11 mouse cellular contexts compared by ENCODE assay signal in genomic region chr13:43295684-43296083, GRCm38 (mm10). TPM values are rescaled to one million over a fixed set of nuclear protein-coding genes. Genes with fewer than 3 reads are reported as not detected.
DNase-seq lines count a peak whose midpoint lies in the region; ATAC-seq and TF ChIP-seq lines count a peak whose summit lies in the region.
"Had no signal": no experiment of that assay in that cellular context is flagged by ENCODE, and none has a peak within 500 bp of the region (broad histone marks: within the 10 kb centered on the region; RNA-seq: fewer than 3 reads in every experiment).

No protein-coding gene starts in this region.

- WGBS in lung, postnatal 0 days: 86% methylated on average over 7 of the region's 7 CpGs
- WGBS in bone marrow, adult 2 months: 11% methylated on average over 7 of the region's 7 CpGs

- peaks cover 8% of the 10 kb centered on the region; the same call in 1 of the 2 replicates for H3K4me1 ChIP-seq in lung, postnatal 0 days (ENCODE audit: insufficient read depth, low read depth, low read length)
- peaks cover 13% of the 10 kb centered on the region for H3K4me1 ChIP-seq in bone marrow, adult 2 months (ENCODE audit: control insufficient read depth, insufficient read depth, low read length)

- TF ChIP-seq EP300 in lung, postnatal 0 days (IDR thresholded peaks at IDR 0.05): no peak

- intact Hi-C loops in left cerebral cortex, postnatal 4 days (cut with DNase I): no loop called here

- no peak overlapping the region for H3K4me3 ChIP-seq in lung, postnatal 0 days (ENCODE audit: low read depth, low read length)
- no peak overlapping the region for H3K4me3 ChIP-seq in bone marrow, adult 2 months (replicated peaks; ENCODE audit: control insufficient read depth, low read depth, low read length)

- no peak for TF ChIP-seq POLR2A in bone marrow, adult 2 months (IDR thresholded peaks at IDR 0.05; ENCODE audit: borderline replicate concordance, control insufficient read depth, low read depth, low read length)

- no peak overlapping the region for H3K27ac ChIP-seq in lung, postnatal 0 days (ENCODE audit: low read length)
- H3K27ac ChIP-seq in bone marrow, adult 2 months (ENCODE audit: control insufficient read depth, insufficient read depth, low read depth, low read length, poor library complexity): peak overlapping the region; percentile 89; the same call in 1 of the 2 replicates
- H3K27ac ChIP-seq: hindbrain, embryonic 14.5 days had no signal

- TF ChIP-seq CTCF in lung, postnatal 0 days (IDR thresholded peaks at IDR 0.05): no peak
- no peak for TF ChIP-seq CTCF in bone marrow, adult 2 months (IDR thresholded peaks at IDR 0.05; ENCODE audit: control insufficient read depth, insufficient read depth, low read length)

- H3K36me3 ChIP-seq in lung, postnatal 0 days (ENCODE audit: insufficient read depth, low read length): no peaks in the 10 kb centered on the region

- H3K27me3 ChIP-seq in lung, postnatal 0 days (replicated peaks; ENCODE audit: insufficient read depth, low read length): no peaks in the 10 kb centered on the region

- H3K4me2 ChIP-seq in lung, postnatal 0 days (replicated peaks; ENCODE audit: low read depth, low read length): no peak overlapping the region
- H3K4me2 ChIP-seq: hindbrain, embryonic 14.5 days had no signal

- no peak for ATAC-seq in lung, postnatal 0 days
- peak; percentile 92 for ATAC-seq in neutrophil, adult 5-6 weeks (ENCODE audit: extremely low read depth, insufficient number of reproducible peaks, low FRiP score, poor library complexity, severe bottlenecking)

- peak; percentile 11 for DNase-seq in cerebellum, adult 8-10 months
- DNase-seq in cerebellum, adult 9-11 months: no peak
- DNase-seq in lung, postnatal 0 days (ENCODE audit: low spot score): peak; percentile 50
- DNase-seq in lung, postnatal 10 days: no peak
- no peak for DNase-seq in frontal cortex, postnatal 10 days (ENCODE audit: low spot score in 2 of 2)
- no peak for DNase-seq in left cerebral cortex, postnatal 4 days
- DNase-seq: adrenal gland, postnatal 36 days; kidney, adult 18-20 months had no signal

- no peaks in the 10 kb centered on the region for H3K9me3 ChIP-seq in lung, postnatal 0 days (ENCODE audit: low read length)

- no peak overlapping the region for H3K9ac ChIP-seq in lung, postnatal 0 days (replicated peaks; ENCODE audit: low read depth)
- H3K9ac ChIP-seq: hindbrain, embryonic 14.5 days had no signal

RNA-seq across cellular contexts. Expression of gene Gfod1, which starts 8.3 kb away (rescaled TPM):
- polyA plus RNA-seq in lung, postnatal 0 days (2015; fragmentation: Nextera tagmentation; extraction: Ambion mirVana): 1.6 and 2.0 TPM in 2 replicates
- polyA plus RNA-seq in bone marrow, adult 2 months (2011; ENCODE audit: insufficient read depth, insufficient read length, low replicate concordance, missing spikeins): 3.4 and 10.4 TPM in 2 replicates
- total RNA-seq in neutrophil, adult 5-6 weeks (2017): 18.5 and 19.2 TPM in 2 replicates
- 10 to 100 TPM; 29.8 to 31.3 TPM for total RNA-seq in left cerebral cortex, postnatal 4 days (2021)

Comparison
In these comparisons a context has a peak if more than half of its experiments do, and no peak if none do; other contexts are left out.
1. DNase-seq: peak in cerebellum, adult 8-10 months (single experiment) and lung, postnatal 0 days (single experiment); none in cerebellum, adult 9-11 months (single experiment), lung, postnatal 10 days (single experiment), frontal cortex, postnatal 10 days (0 of 2) and left cerebral cortex, postnatal 4 days (single experiment).